Mouse (Mus musculus) common myeloid progenitor, adult 5-6 weeks (primary cell): ENCODE data around the gene Clip1. TPM values are rescaled to one million over a fixed set of nuclear protein-coding genes. Genes with fewer than 3 reads are reported as not detected.

Experiments
- total RNA-seq: library from RNA; stranded (forward); fragments of 200-1000, 187-1606 nt; gene quantifications from 2 replicates; pipeline ENCODE4 v1.2.3, GENCODE M21; 2017

Gene Clip1
- total RNA-seq, 1 experiment from 2014 or later: 105 TPM

Other genes with a start within 250 kb of the Clip1 start
- gene Lrrc43, start 195.3 kb downstream of the Clip1 start, total RNA-seq: not detected in 2 replicates
- not detected in 2 replicates for gene Il31, start 195.1 kb downstream of the Clip1 start, total RNA-seq
- 0.14 TPM in 1 of 2 replicates, not detected in the other for gene B3gnt4, start 174.2 kb downstream of the Clip1 start, total RNA-seq
- gene Diablo, start 160.4 kb downstream of the Clip1 start, total RNA-seq: 38.3 and 60.5 TPM in 2 replicates
- gene Gm49027, start 159.1 kb downstream of the Clip1 start, total RNA-seq: not detected in 2 replicates
- gene Vps33a, start 111.6 kb downstream of the Clip1 start, total RNA-seq: 20.5 and 22.8 TPM in 2 replicates
- 79.9 and 124 TPM in 2 replicates for gene Zcchc8, start 36.5 kb upstream of the Clip1 start, total RNA-seq
- 308 and 310 TPM in 2 replicates for gene Rsrc2, start 64.8 kb upstream of the Clip1 start, total RNA-seq
- 44.2 and 59.1 TPM in 2 replicates for gene Kntc1, start 65.1 kb upstream of the Clip1 start, total RNA-seq
- 3.6 and 4.3 TPM in 2 replicates for gene Hcar2, start 180.9 kb upstream of the Clip1 start, total RNA-seq
- gene Hcar1, start 195.4 kb upstream of the Clip1 start, total RNA-seq: not detected in 2 replicates
- gene Denr, start 222.6 kb upstream of the Clip1 start, total RNA-seq: 83.5 and 117 TPM in 2 replicates
- gene Gm43518, start 242.8 kb upstream of the Clip1 start, total RNA-seq: 0.63 and 2.7 TPM in 2 replicates
- gene Ccdc62, start 246.1 kb upstream of the Clip1 start, total RNA-seq: 1.4 and 3.6 TPM in 2 replicates